Mouse (Mus musculus): ENCODE results near the gene Il33. TPM values are rescaled to one million over a fixed set of nuclear protein-coding genes. Genes with fewer than 3 reads are reported as not detected.

The Il33 gene
- polyA plus RNA-seq (2015; fragmentation: Nextera tagmentation; extraction: Ambion mirVana) = 0.29 and 0.34 TPM in 2 replicates

DNA sequence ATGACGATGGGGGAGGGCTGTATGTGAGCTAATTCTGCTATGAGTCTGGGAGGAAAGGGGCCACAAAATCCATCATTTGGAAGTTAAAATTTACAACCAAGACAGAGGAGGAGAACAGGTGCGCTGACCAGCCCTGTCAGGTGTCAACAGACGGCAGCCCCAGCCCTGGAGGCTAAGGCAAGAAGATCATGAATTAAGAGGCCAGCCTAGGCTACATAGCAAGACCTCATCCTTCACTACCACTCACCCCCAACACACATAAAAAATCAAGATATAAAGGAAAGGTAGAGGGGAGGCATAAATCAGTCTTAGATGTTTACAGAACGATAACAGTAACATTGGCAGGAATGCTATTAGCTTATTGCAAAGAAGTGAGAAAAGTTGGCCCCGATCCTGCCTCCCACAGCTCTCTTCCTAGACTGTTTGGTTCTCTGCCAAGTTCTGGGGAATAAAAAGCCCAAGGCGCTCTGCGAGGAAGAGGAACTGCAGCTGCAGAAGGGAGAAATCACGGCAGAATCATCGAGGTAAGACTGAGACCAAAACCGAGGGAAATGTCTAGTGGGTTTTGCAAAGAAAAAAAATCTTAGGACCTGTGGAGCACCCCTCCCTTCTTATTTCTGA lies at the start of gene Il33:
Gene Il33 (plus strand): TSS at position 477 of the 621 bp plus-strand sequence.
- H3K9ac ChIP-seq (replicated peaks) = no peak within 1 kb of the TSS
- no peak within 1 kb of the TSS for H3K4me3 ChIP-seq
- 39% methylated on average over 10 of the region's 10 CpGs for WGBS
- ATAC-seq (replicated peaks) = peak; percentile 71; the same call in 1 of the 2 replicates
- peak within 1 kb of the TSS; percentile 16; the same call in 1 of the 2 replicates for H3K4me2 ChIP-seq (replicated peaks)
- peaks cover 8% of the 10 kb centered on the region; the same call in 1 of the 2 replicates for H3K4me1 ChIP-seq
- no peaks in the 10 kb centered on the region for H3K9me3 ChIP-seq
- no peaks in the 10 kb centered on the region for H3K27me3 ChIP-seq
- H3K27ac ChIP-seq (replicated peaks) = no peak within 1 kb of the TSS
- H3K36me3 ChIP-seq = no peaks in the 10 kb centered on the region

DNA sequence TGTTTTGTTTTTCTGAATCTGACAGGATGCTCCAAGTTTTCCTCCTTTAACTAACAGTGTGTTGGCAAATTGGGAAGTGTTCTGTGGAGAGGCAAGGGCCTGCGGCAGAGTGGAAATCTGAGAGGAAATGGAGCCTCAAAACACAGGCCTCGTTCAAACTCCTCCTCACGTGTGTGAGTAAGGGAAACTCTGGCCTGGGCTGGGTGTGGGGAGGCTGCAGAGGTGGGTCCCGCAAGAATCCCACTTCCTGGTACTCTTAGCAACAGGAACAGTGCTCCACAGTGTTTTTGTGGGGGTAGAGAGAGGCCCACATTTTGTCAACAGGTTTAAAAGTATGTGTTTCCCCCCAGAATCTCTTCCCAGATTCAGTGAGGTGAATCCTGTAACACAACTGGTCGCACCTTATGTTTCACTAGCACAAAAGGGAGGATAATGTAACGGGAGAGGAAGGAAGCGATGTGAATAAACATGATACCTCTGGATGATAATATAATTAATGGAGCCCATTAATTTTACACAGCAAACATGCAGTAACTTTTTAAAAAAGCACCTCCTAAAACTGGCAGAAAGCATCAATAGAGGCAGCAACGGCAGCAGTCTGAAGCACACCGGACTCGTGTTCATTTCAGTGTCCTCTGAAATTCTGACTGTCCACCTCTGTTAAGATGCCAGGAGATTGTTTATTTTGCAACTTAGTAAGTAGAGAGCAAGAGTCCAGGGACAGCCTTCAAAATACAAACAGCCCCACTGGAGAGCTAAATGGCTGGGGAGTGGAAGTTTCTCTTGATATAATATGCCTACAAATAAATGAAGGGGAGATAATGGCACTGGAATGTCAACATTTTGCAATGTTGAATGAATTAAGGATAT lies 47.3 kb upstream of the Il33 start:
- H3K27me3 ChIP-seq = no peaks in the 10 kb centered on the region
- no peaks in the 10 kb centered on the region for H3K36me3 ChIP-seq
- WGBS = 80% methylated on average over 10 of the region's 10 CpGs
- H3K27ac ChIP-seq (replicated peaks) = no peak overlapping the region
- H3K4me2 ChIP-seq (replicated peaks) = no peak overlapping the region
- H3K4me1 ChIP-seq = no peaks in the 10 kb centered on the region
- no peak for ATAC-seq (replicated peaks)
- H3K9me3 ChIP-seq = no peaks in the 10 kb centered on the region
- H3K9ac ChIP-seq (replicated peaks) = no peak overlapping the region
- H3K4me3 ChIP-seq = no peak overlapping the region

DNA sequence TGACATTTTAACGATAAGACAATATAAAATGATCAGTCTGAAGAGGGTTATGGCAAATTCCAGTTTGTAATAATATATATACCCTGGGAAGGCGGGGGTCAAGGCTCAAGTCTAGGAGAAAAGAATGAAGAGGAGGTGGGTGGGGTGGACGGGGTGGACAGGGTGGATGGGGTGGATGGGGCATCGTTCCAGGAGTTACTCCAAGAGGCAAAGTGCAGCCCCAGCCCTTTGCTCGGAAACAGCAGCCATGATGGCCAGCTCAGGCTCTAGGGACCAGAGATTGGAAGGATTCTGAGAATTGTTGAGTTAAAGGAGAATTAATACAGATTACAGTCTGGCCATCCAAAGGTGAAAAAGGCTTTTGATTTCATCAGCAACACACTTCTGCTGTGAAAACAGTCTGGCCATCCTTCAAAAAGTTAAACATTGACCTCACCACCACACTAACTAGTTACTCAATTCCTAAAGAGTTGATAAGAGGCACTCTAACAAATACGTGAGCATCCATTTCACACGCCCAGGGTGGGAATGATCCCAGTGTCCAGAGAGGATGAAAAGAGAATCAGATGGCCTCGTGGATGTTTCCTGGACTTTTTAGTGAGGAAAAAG lies 45.9 kb upstream of the Il33 start:
- H3K27ac ChIP-seq (replicated peaks) = no peak overlapping the region
- H3K9ac ChIP-seq (replicated peaks) = no peak overlapping the region
- no peak for ATAC-seq (replicated peaks)
- 86% methylated on average over 8 of the region's 8 CpGs for WGBS
- no peak overlapping the region for H3K4me2 ChIP-seq (replicated peaks)
- no peaks in the 10 kb centered on the region for H3K27me3 ChIP-seq
- no peak overlapping the region for H3K4me3 ChIP-seq
- H3K9me3 ChIP-seq = no peaks in the 10 kb centered on the region
- no peaks in the 10 kb centered on the region for H3K4me1 ChIP-seq
- no peaks in the 10 kb centered on the region for H3K36me3 ChIP-seq

DNA sequence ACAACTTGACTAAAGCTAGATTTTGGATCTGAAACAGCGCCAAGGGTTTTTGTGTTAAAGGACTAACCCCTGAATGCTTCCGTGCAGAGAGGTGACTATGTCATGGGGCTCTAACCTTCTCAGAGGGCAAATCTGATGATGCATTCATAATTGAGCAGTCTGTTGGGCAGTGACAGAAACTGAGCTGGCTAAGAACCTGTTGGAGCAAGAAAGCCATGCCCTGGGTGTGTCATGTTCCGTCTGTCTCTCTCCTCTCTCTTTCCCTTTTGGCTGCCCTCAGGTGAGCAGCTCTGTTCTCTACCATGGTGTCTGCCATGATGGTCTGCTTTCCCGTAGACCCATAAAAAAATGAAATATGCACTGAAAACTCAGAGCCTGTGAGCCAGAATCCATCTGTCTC lies 44.0 kb upstream of the Il33 start:
- H3K36me3 ChIP-seq = no peaks in the 10 kb centered on the region
- no peak for ATAC-seq (replicated peaks)
- H3K4me3 ChIP-seq = no peak overlapping the region
- no peak overlapping the region for H3K27ac ChIP-seq (replicated peaks)
- H3K9me3 ChIP-seq = no peaks in the 10 kb centered on the region
- WGBS = 85% methylated on average over 4 of the region's 4 CpGs
- no peaks in the 10 kb centered on the region for H3K4me1 ChIP-seq
- H3K4me2 ChIP-seq (replicated peaks) = no peak overlapping the region
- H3K27me3 ChIP-seq = no peaks in the 10 kb centered on the region
- no peak overlapping the region for H3K9ac ChIP-seq (replicated peaks)

DNA sequence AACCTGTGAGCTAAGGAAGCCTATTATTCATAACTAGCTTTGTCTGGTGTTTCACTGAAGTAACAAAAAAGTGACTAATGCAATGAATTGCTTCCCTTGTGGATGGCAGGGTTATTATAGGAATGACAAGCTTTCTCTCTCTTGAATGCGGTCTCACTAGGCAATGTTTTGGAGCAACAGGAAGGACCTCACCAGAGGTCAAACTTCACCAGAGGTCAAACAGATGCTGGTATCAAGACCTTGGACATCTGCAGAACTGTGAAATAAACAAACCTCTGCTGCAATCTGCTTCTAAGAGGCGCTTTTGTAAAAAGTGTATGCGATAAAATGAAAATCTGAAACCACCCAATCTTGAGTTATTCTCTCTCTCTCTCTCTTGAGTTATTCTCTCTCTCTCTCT lies 42.2 kb upstream of the Il33 start:
- ATAC-seq (replicated peaks) = no peak
- 88% methylated on average over 3 of the region's 3 CpGs for WGBS
- Histone ChIP-seq H3K36me3 (no peaks in the 10 kb centered on the region), H3K4me1 (no peaks in the 10 kb centered on the region), H3K27ac (replicated peaks) (no peak overlapping the region), H3K27me3 (no peaks in the 10 kb centered on the region), H3K9ac (replicated peaks) (no peak overlapping the region), H3K4me2 (replicated peaks) (no peak overlapping the region), H3K4me3 (no peak overlapping the region), H3K9me3 (no peaks in the 10 kb centered on the region)

DNA sequence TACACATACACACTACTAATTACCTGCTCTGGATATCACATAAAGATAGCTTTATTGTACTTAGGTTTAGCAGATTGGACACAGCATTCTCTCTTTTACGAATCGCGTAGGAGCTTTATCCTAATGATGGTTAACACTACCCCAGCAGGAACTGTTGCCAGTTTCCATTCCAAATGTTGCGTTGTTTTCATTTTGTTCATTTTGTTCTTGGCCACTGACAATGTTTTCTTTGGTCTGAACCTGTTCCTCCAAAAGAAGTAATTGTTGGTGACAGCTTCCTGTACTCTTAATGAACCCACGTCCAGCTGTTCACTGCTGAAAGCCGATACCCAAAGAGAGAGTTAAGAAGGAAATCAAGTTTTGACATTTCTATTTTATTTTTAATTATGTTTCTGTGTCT lies 39.4 kb upstream of the Il33 start:
- H3K9me3 ChIP-seq = no peaks in the 10 kb centered on the region
- no peaks in the 10 kb centered on the region for H3K4me1 ChIP-seq
- no peak overlapping the region for H3K9ac ChIP-seq (replicated peaks)
- no peak for ATAC-seq (replicated peaks)
- no peak overlapping the region for H3K27ac ChIP-seq (replicated peaks)
- no peaks in the 10 kb centered on the region for H3K27me3 ChIP-seq
- H3K36me3 ChIP-seq = no peaks in the 10 kb centered on the region
- H3K4me2 ChIP-seq (replicated peaks) = no peak overlapping the region
- 88% methylated on average over 6 of the region's 6 CpGs for WGBS
- H3K4me3 ChIP-seq = no peak overlapping the region

DNA sequence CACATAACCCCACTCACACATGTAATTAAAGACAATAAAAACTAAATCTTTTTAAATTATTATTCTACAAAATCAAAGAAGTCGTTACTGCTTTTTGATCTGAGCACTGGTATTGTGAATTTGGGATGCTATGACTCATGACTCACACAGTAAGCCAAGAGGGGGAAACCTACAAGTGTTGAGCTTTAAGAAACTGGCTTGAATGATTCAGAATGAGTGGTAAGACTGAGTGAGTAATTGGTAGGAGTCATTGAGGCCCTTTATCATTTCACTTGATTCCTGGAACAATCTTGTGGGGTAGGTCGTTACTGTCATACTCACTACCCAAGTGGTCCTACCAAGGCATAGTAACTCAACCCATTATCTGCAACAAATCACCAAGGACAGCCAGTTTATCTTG lies 37.4 kb upstream of the Il33 start:
- Histone ChIP-seq H3K4me2 (replicated peaks) (no peak overlapping the region), H3K9me3 (no peaks in the 10 kb centered on the region), H3K36me3 (no peaks in the 10 kb centered on the region), H3K4me3 (no peak overlapping the region), H3K27me3 (no peaks in the 10 kb centered on the region), H3K4me1 (no peaks in the 10 kb centered on the region), H3K27ac (replicated peaks) (no peak overlapping the region), H3K9ac (replicated peaks) (no peak overlapping the region)
- 89% methylated on average over 2 of the region's 2 CpGs for WGBS
- no peak for ATAC-seq (replicated peaks)

DNA sequence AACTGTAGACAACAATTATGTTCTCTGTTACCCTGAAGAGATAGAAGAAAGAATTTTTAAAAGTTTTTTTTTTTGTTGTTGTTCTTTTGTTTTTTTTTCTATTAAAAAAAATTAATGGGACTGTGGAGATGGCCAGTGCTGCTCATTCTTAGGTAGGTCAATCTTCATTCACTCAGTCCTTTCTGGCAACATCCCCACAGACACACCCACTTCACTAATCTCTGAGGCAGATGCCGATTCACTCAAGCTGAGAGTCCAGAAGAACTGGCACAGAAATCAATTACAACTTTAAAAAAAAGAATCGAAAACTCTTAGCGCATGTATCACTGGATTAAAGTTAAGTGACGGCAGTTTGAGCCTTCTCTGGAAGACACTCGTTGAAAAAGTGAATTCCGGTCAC lies 36.0 kb upstream of the Il33 start:
- no peaks in the 10 kb centered on the region for H3K4me1 ChIP-seq
- H3K27ac ChIP-seq (replicated peaks) = no peak overlapping the region
- no peak for ATAC-seq (replicated peaks)
- no peaks in the 10 kb centered on the region for H3K27me3 ChIP-seq
- H3K9ac ChIP-seq (replicated peaks) = no peak overlapping the region
- H3K4me2 ChIP-seq (replicated peaks) = no peak overlapping the region
- no peaks in the 10 kb centered on the region for H3K9me3 ChIP-seq
- H3K4me3 ChIP-seq = no peak overlapping the region
- 87% methylated on average over 6 of the region's 6 CpGs for WGBS
- no peaks in the 10 kb centered on the region for H3K36me3 ChIP-seq

DNA sequence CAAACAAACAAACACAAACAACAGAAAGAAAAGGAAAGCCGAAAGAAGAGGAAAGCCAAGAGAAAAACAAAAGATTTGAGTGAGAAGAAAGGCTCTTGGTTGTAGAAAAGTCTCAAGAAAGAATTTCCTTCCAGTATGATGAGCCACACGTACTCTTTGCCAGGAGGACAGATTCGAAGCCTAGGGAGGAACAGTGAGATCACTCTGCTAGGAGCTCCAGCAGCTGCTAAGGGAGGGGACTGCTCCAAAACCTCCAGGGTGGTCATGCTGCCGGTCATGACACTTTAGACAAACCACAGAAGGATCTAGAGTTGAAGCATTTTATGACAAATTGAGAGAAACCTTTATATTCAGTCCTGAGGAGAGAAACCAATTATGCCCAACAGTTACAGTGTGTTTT lies 32.9 kb upstream of the Il33 start:
- no peak overlapping the region for H3K9ac ChIP-seq (replicated peaks)
- ATAC-seq (replicated peaks) = no peak
- no peaks in the 10 kb centered on the region for H3K27me3 ChIP-seq
- H3K4me3 ChIP-seq = no peak overlapping the region
- no peaks in the 10 kb centered on the region for H3K9me3 ChIP-seq
- no peaks in the 10 kb centered on the region for H3K4me1 ChIP-seq
- H3K36me3 ChIP-seq = no peaks in the 10 kb centered on the region
- H3K4me2 ChIP-seq (replicated peaks) = no peak overlapping the region
- 72% methylated on average over 4 of the region's 4 CpGs for WGBS
- H3K27ac ChIP-seq (replicated peaks) = no peak overlapping the region

DNA sequence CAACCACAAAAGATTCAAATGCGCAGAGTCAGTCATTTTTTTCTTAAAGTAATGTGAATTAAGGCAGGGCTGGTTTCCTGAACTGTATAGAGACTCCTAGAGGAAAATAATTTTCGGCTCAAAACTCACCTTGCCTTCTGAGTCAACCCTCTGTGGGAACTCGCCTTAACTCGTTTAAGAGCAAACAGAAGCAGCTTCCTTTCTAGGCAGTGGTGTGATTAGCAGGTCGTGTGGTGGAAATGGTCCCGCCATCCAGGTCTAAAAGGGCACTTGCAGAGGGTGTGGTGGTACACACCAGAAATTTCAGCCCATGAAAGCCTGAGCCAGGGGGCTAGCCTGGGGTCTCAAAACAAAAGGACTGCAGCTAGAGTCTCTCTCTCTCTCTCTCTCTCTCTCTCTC lies 32.1 kb upstream of the Il33 start:
- H3K9me3 ChIP-seq = no peaks in the 10 kb centered on the region
- no peak overlapping the region for H3K4me2 ChIP-seq (replicated peaks)
- ATAC-seq (replicated peaks) = no peak
- no peaks in the 10 kb centered on the region for H3K27me3 ChIP-seq
- WGBS = 77% methylated on average over 6 of the region's 6 CpGs
- H3K4me1 ChIP-seq = no peaks in the 10 kb centered on the region
- no peak overlapping the region for H3K9ac ChIP-seq (replicated peaks)
- H3K4me3 ChIP-seq = no peak overlapping the region
- no peak overlapping the region for H3K27ac ChIP-seq (replicated peaks)
- no peaks in the 10 kb centered on the region for H3K36me3 ChIP-seq

DNA sequence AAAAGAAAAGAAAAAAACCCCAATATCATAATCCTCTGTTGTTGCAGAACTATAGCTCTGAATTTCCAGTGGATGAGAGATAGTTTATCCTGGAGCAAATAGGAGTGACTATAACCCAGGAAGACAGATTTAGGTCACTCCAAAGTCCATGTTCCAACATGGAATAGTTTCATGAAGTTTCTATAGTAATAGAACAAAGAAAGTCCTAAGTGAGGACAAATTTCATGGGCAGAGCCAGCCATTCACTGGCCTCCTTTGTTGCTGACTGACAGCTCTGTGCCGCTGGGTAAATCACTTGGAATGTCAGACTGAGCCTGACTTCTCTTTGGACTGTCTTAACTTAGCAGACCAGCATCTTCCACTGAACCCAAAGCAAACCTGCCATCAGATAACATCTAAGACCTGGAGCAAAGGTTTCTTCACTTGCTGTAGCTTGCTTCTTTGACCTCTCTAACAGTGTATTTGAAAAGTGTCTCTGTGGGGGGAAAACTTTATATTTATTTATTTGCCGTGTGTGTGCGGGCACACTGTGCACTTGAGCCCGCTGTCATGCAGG lies 31.1 kb upstream of the Il33 start:
- no peaks in the 10 kb centered on the region for H3K27me3 ChIP-seq
- H3K9ac ChIP-seq (replicated peaks) = no peak overlapping the region
- H3K4me3 ChIP-seq = no peak overlapping the region
- no peaks in the 10 kb centered on the region for H3K4me1 ChIP-seq
- no peaks in the 10 kb centered on the region for H3K9me3 ChIP-seq
- H3K27ac ChIP-seq (replicated peaks) = no peak overlapping the region
- 74% methylated on average over 4 of the region's 4 CpGs for WGBS
- no peak for ATAC-seq (replicated peaks)
- H3K4me2 ChIP-seq (replicated peaks) = no peak overlapping the region
- H3K36me3 ChIP-seq = no peaks in the 10 kb centered on the region

DNA sequence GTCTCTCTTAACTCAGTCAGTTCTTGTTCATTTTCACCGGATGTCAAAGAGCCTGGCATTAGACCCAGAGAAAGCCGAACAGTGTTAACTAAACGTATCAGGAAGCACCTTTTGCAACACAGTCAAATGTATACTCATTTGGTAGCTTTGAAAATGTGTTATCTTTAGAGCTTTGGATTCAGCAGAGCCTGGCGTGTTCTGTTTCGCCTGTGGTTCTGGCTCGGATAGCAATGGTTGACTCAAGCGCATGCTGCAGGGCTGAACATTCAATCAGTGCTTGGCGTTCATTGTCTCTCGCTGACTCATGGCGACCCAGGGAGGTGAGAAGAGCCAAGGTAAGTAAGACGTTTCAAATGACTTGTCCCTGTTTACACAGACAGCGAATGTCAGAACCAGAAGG lies 30.5 kb upstream of the Il33 start:
- no peak overlapping the region for H3K27ac ChIP-seq (replicated peaks)
- 90% methylated on average over 12 of the region's 12 CpGs for WGBS
- no peak overlapping the region for H3K9ac ChIP-seq (replicated peaks)
- no peaks in the 10 kb centered on the region for H3K27me3 ChIP-seq
- no peaks in the 10 kb centered on the region for H3K36me3 ChIP-seq
- no peak overlapping the region for H3K4me2 ChIP-seq (replicated peaks)
- ATAC-seq (replicated peaks) = no peak
- no peaks in the 10 kb centered on the region for H3K4me1 ChIP-seq
- H3K4me3 ChIP-seq = no peak overlapping the region
- H3K9me3 ChIP-seq = no peaks in the 10 kb centered on the region

Data from forebrain, embryonic 15.5 days (tissue).